Mouse (Mus musculus) left cerebral cortex, adult 18-20 months (tissue): Measurements from ENCODE around the gene Trim46. TPM values are rescaled to one million over a fixed set of nuclear protein-coding genes. Genes with fewer than 3 reads are reported as not detected.

Source experiments
- microRNA-seq, 2 experiments: library from miRNA; unstranded; fragments of <30 nt; microRNA quantifications; one replicate each; pipeline ENCODE4 v1.2.0; 2021
- total RNA-seq, 2 experiments: library from RNA; stranded (reverse); gene quantifications; 2 replicates each; pipeline ENCODE4 v1.2.3; 2021

Gene Trim46
- total RNA-seq, 2 experiments from 2014 or later, result 76.1 to 77.1 TPM

Small RNAs within 50 kb of the gene (microRNA-seq; reads per million reads assigned to microRNA genes)
- 6,610 to 10,586 reads per million in 2 experiments for gene Mir92b

Other genes with a start within 250 kb of the Trim46 start
- 100 to 1,000 TPM; 186 to 198 TPM for gene Rusc1, start 153.0 kb downstream of the Trim46 start, total RNA-seq
- not detected for gene Gm43738, start 145.2 kb downstream of the Trim46 start, total RNA-seq
- 100 to 1,000 TPM; 110 to 111 TPM for gene Fdps, start 144.3 kb downstream of the Trim46 start, total RNA-seq
- not detected for gene Pklr, start 110.2 kb downstream of the Trim46 start, total RNA-seq
- 10 to 100 TPM; 14.4 to 21.9 TPM for gene Hcn3, start 86.1 kb downstream of the Trim46 start, total RNA-seq
- 10 to 100 TPM; 40.9 to 45.0 TPM for gene Clk2, start 81.5 kb downstream of the Trim46 start, total RNA-seq
- gene Scamp3, start 68.8 kb downstream of the Trim46 start, total RNA-seq, result 10 to 100 TPM; 63.2 to 63.7 TPM
- 10 to 100 TPM; 48.1 to 58.5 TPM for gene Fam189b, start 63.2 kb downstream of the Trim46 start, total RNA-seq
- gene Gba, start 43.4 kb downstream of the Trim46 start, total RNA-seq, result 10 to 100 TPM; 61.5 to 64.9 TPM
- 10 to 100 TPM; 16.0 to 19.4 TPM for gene Thbs3, start 31.1 kb downstream of the Trim46 start, total RNA-seq
- gene Mtx1, start 19.2 kb downstream of the Trim46 start, total RNA-seq, result 10 to 100 TPM; 83.2 to 97.1 TPM
- under 1 TPM; 0.45 to 0.63 TPM for gene Muc1, start 17.3 kb downstream of the Trim46 start, total RNA-seq
- 10 to 100 TPM; 66.0 to 67.7 TPM for gene Krtcap2, start 343 bp downstream of the Trim46 start, total RNA-seq
- gene Dpm3, start 13.0 kb upstream of the Trim46 start, total RNA-seq, result 10 to 100 TPM; 56.5 to 56.6 TPM
- gene Slc50a1, start 24.3 kb upstream of the Trim46 start, total RNA-seq, result 10 to 100 TPM; 35.2 to 35.8 TPM
- gene Efna1, start 34.8 kb upstream of the Trim46 start, total RNA-seq, result 1 to 10 TPM; 5.9 to 8.3 TPM
- gene Efna3, start 76.7 kb upstream of the Trim46 start, total RNA-seq, result 10 to 100 TPM; 58.3 to 60.8 TPM
- gene Efna4, start 91.7 kb upstream of the Trim46 start, total RNA-seq, result under 1 TPM in 1 of 2 experiments, not detected in 1; 0.28 TPM
- 100 to 1,000 TPM in 1 of 2 experiments, 10 to 100 TPM in 1; 99.8 to 102 TPM for gene Adam15, start 103.7 kb upstream of the Trim46 start, total RNA-seq
- under 1 TPM; 0.19 to 0.42 TPM for gene Dcst2, start 115.7 kb upstream of the Trim46 start, total RNA-seq
- gene Dcst1, start 118.9 kb upstream of the Trim46 start, total RNA-seq, result not detected
- gene Zbtb7b, start 148.5 kb upstream of the Trim46 start, total RNA-seq, result 10 to 100 TPM; 13.6 to 15.5 TPM
- gene Lenep, start 156.5 kb upstream of the Trim46 start, total RNA-seq, result 1 to 10 TPM; 3.8 to 6.4 TPM
- 10 to 100 TPM; 31.6 to 36.0 TPM for gene Flad1, start 165.6 kb upstream of the Trim46 start, total RNA-seq
- 1 to 10 TPM; 2.2 to 2.7 TPM for gene Cks1b, start 172.1 kb upstream of the Trim46 start, total RNA-seq
- 10 to 100 TPM; 15.0 to 15.6 TPM for gene Shc1, start 172.1 kb upstream of the Trim46 start, total RNA-seq
- 10 to 100 TPM; 57.2 to 66.1 TPM for gene Pygo2, start 183.9 kb upstream of the Trim46 start, total RNA-seq
- 10 to 100 TPM; 33.9 to 34.4 TPM for gene Pbxip1, start 190.4 kb upstream of the Trim46 start, total RNA-seq
- 10 to 100 TPM; 37.8 to 38.3 TPM for gene Pmvk, start 208.2 kb upstream of the Trim46 start, total RNA-seq